Mouse (Mus musculus) forebrain, embryonic 11.5 days (tissue): ENCODE measurements at regions not wholly inside any gene's neighbourhood (a gene's known extent, or its start where the extent isn't known, plus 50 kb on each side); places are given as distances from the start of the nearest gene placed in this dataset.

Source experiments
- ATAC-seq: fragments of 200-750 bp; cut with Nextera tagmentation; replicated peaks from 2 replicates; pipeline ENCODE4 v1.8.0; 2017; ENCODE audit warnings: moderate TSS enrichment; ENCODE audit not compliant: low FRiP score
- DNase-seq: peaks from one replicate; pipeline ENCODE4 v3.0.0-alpha.2; 2017; ENCODE audit warnings: low spot score
- H3K27ac ChIP-seq: fragments of 300-500 bp; sonication (generic); 2 replicates; pipeline ENCODE4 v1.5.1; 2014; ENCODE audit warnings: low read depth, low read length
- H3K27me3 ChIP-seq: fragments of 300-500 bp; sonication (generic); 2 replicates; pipeline ENCODE4 v1.6.1; 2014; ENCODE audit warnings: mild to moderate bottlenecking, low read length, mixed read lengths; ENCODE audit not compliant: control insufficient read depth, insufficient read depth
- H3K36me3 ChIP-seq: fragments of 300-500 bp; sonication (generic); 2 replicates; pipeline ENCODE4 v1.6.1; 2014; ENCODE audit warnings: mild to moderate bottlenecking, low read length, moderate library complexity, mixed read lengths; ENCODE audit not compliant: control insufficient read depth, insufficient read depth
- H3K4me1 ChIP-seq: fragments of 300-500 bp; sonication (generic); replicated peaks from 2 replicates; pipeline ENCODE4 v1.6.1; 2014; ENCODE audit warnings: low read length, mixed read lengths; ENCODE audit not compliant: control insufficient read depth, insufficient read depth
- H3K4me2 ChIP-seq: fragments of 300-500 bp; sonication (generic); 2 replicates; pipeline ENCODE4 v1.6.1; 2014; ENCODE audit warnings: low read depth, mild to moderate bottlenecking, low read length, moderate library complexity, mixed read lengths; ENCODE audit not compliant: severe bottlenecking
- H3K4me3 ChIP-seq: fragments of 300-500 bp; sonication (generic); 2 replicates; pipeline ENCODE4 v1.5.1; 2014; ENCODE audit warnings: low read depth, low read length
- H3K9ac ChIP-seq: fragments of 300-500 bp; sonication (generic); 2 replicates; pipeline ENCODE4 v1.6.1; 2014; ENCODE audit warnings: low read length
- H3K9me3 ChIP-seq: fragments of 300-500 bp; sonication (generic); 2 replicates; pipeline ENCODE4 v1.6.1; 2016; ENCODE audit warnings: low read length, mixed read lengths; ENCODE audit not compliant: control insufficient read depth
- whole genome bisulfite sequencing: fragments of 180-500 bp; shearing (Covaris S2); extraction: QIAGEN DNeasy Blood & Tissue Kit; methylation state at CpG from one replicate; pipeline ENCODE4 v1.1.7; 2014; 5-methylcytosine and 5-hydroxymethylcytosine counted together

DNA sequence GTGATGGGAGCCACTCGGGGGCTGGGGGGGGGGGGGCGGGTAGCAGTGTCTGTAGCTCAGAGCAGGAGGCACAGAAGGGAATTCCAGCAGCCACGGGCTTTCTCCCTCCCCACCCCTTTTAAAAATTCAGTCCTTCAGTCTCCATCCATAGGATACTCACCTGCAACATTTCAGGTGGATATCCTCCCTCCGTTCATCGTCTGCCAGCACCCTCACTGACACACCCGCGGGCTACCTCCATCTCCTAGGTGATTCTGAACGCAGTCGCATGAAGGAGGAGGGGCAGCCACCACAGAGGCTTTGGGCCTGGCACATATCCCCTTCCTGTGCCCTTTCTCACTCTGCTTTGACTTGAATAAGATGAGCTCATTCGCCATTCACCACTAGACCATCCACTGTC is 79.4 kb upstream of the Tspan2 start:
- ATAC-seq (no peak), DNase-seq (no peak)
- H3K27ac ChIP-seq, result no peak overlapping the region
- no peak overlapping the region for H3K4me2 ChIP-seq
- H3K9me3 ChIP-seq, result no peaks in the 10 kb centered on the region
- H3K9ac ChIP-seq, result no peak overlapping the region
- H3K36me3 ChIP-seq, result no peaks in the 10 kb centered on the region
- no peak overlapping the region for H3K4me3 ChIP-seq
- H3K4me1 ChIP-seq, result no peaks in the 10 kb centered on the region
- H3K27me3 ChIP-seq, result no peaks in the 10 kb centered on the region
- WGBS, result 90% methylated on average over 9 of the region's 10 CpGs

DNA sequence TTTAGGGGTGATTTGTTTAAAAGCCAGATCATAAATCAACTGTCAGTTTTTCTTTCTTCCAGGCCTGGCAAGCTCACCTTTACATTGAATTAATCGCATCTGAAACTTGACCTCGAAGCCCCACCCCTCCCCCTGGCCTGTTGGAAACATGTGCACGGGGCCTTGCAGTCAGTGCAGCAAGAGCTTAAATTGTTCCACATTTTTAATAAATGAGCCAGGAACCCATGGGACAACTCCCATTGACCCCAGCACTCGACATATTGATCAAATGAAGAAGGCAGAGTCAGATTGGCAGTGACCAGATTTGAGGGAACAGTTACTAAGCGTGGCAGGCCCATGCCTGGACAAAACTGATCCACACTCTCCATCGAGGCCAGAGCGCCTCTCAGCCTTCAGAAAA is 77.2 kb upstream of the Tspan2 start:
- ATAC-seq (no peak), DNase-seq (no peak)
- Histone ChIP-seq H3K27me3 (no peaks in the 10 kb centered on the region), H3K4me1 (no peaks in the 10 kb centered on the region), H3K9me3 (no peaks in the 10 kb centered on the region), H3K27ac (no peak overlapping the region), H3K36me3 (no peaks in the 10 kb centered on the region), H3K4me2 (no peak overlapping the region), H3K9ac (no peak overlapping the region), H3K4me3 (no peak overlapping the region)
- WGBS, result 82% methylated on average over 7 of the region's 7 CpGs

DNA sequence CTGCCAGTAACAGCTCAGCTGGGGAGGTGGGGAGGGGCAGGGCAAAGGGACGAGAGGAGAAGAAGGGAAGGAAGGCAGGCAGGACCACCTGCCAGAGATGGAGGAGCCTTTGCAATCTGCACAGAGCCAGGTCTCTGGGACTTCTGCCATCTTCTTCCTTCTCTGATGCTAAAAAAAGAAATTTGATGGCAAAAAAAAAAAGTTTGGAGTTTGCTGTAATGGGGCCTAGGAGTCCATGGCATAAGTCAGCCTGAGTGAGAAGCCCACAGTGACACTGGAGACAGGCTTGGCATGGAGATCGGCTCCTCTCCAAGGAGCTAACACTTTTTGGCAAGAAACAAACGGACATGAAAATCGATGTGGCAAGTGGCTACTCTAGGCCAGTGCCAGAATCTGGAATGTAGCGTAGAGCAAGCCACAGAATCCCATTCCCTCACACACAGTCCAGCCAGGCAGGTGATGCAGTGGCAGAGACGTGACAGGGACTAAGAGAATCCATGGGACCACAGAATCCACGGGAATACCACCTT is 76.7 kb upstream of the Tspan2 start:
- ATAC-seq (no peak), DNase-seq (no peak)
- Histone ChIP-seq H3K4me1 (no peaks in the 10 kb centered on the region), H3K9me3 (no peaks in the 10 kb centered on the region), H3K36me3 (no peaks in the 10 kb centered on the region), H3K27me3 (no peaks in the 10 kb centered on the region), H3K27ac (no peak overlapping the region), H3K9ac (no peak overlapping the region), H3K4me2 (no peak overlapping the region), H3K4me3 (no peak overlapping the region)
- 90% methylated on average over 7 of the region's 7 CpGs for WGBS

DNA sequence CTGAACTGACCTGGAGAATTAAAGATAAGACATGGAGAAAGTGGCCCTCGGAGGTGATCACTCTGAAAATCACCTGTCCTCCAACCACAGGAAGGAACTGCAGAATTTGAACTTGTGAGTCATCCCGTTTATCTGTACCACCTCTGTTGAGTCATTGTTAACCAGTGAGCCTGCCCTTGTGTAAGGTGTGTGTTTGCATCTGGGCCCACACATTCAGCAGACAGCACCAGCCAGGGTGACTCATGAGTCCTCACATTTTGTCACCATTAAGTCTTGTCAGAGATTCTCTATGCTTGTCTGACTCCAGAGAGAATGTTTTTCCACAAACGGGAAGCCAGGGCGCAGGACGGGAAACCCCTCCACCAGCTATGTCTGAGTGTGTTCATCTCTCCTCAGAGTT is 75.0 kb upstream of the Tspan2 start:
- Histone ChIP-seq H3K27ac (no peak overlapping the region), H3K36me3 (no peaks in the 10 kb centered on the region), H3K4me3 (no peak overlapping the region), H3K4me2 (no peak overlapping the region), H3K9ac (no peak overlapping the region), H3K27me3 (no peaks in the 10 kb centered on the region), H3K9me3 (no peaks in the 10 kb centered on the region), H3K4me1 (no peaks in the 10 kb centered on the region)
- 95% methylated on average over 5 of the region's 5 CpGs for WGBS
- no peak for DNase-seq
- no peak for ATAC-seq

DNA sequence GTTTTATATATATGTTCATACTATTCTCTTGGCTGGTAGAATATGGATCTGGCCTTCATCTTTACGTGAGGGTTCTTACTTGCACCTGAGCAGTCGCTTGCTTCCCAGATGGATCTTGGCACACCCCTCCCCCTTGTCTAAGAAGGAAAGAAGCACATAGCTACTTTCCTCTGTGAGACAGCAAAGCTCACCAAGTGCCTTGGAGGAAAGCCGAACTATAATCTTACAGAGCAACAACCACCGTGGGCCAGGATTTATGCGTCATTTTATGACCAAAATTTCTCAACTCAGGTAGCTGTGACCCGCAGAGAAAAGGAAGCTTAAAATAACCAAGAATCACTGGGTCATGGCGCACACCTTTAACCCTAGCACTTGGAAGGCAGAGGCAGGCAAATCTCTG is 73.0 kb upstream of the Tspan2 start:
- Histone ChIP-seq H3K27me3 (no peaks in the 10 kb centered on the region), H3K27ac (no peak overlapping the region), H3K4me1 (no peaks in the 10 kb centered on the region), H3K36me3 (no peaks in the 10 kb centered on the region), H3K9ac (no peak overlapping the region), H3K9me3 (no peaks in the 10 kb centered on the region), H3K4me3 (no peak overlapping the region), H3K4me2 (no peak overlapping the region)
- no peak for DNase-seq
- no peak for ATAC-seq
- 95% methylated on average over 7 of the region's 7 CpGs for WGBS

DNA sequence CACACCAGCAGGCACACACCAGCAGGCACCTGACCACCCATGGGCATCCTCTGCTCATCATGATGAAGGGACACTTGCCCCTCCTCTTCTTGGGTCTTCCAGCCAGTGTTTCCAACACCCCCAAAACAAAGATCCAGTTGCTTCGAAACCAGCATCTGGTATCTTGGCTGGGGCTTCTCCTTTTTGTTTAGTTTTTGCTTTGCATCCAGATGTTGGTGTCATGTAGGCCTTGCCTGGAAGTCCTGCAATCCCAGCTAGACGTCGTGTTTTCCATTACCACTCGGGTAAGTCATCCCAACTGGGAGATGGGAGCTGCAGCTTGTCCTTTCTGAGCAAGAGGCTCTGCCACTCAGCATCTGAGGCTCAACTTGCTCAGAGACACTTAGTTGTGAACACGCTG is 70.6 kb upstream of the Tspan2 start:
- ATAC-seq, result no peak
- DNase-seq, result no peak
- H3K4me1 ChIP-seq, result no peaks in the 10 kb centered on the region
- no peak overlapping the region for H3K9ac ChIP-seq
- no peak overlapping the region for H3K4me3 ChIP-seq
- WGBS, result 83% methylated on average over 5 of the region's 5 CpGs
- no peak overlapping the region for H3K4me2 ChIP-seq
- no peaks in the 10 kb centered on the region for H3K27me3 ChIP-seq
- H3K27ac ChIP-seq, result no peak overlapping the region
- H3K9me3 ChIP-seq, result no peaks in the 10 kb centered on the region
- H3K36me3 ChIP-seq, result no peaks in the 10 kb centered on the region

DNA sequence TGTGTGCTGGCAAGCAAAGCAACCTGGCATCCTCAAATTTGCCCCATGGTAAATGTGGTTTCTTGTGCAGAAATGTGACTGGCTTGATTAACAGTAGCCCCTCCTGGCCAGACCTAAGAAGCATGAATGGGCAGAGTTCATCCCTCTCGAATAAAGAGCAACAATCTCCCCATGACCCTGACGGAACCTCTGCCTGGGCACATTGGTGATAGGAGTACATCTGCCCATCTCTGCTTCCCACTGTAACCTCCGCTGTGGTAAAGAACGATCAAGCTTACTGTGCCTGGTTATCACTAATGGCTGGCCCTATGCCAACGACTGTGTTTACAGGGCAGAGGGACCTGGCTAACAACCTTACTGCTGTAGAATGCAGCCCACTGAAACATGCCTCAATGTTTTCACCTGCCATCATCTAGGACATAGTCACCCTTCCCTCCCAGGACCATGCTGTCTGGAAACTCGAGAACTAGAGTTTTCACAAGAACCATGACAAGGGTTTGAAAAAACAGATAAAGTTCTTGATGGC is 69.6 kb upstream of the Tspan2 start:
- 86% methylated on average over 6 of the region's 6 CpGs for WGBS
- DNase-seq, result no peak
- no peak overlapping the region for H3K4me2 ChIP-seq

DNA sequence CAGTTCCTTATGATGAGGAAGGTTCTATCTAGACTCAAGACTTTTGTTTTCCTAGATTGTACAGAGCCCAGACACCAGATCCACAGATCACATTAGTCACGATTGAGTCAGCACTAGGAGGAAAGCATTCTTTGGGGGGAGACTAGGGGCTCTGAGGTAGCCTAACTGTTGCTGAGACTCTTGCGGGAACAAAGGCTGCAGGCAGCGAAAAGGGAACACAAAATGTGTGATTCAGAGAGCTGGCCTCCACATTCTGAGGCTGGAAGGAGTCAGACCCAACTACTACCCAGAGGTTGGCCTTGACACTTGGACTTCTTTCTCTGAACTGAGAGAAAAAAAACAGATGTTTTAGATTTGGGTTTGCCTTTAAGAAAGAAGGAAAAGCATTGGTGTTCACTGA is 66.5 kb upstream of the Tspan2 start:
- ATAC-seq (no peak), DNase-seq (no peak)
- H3K27ac ChIP-seq, result no peak overlapping the region
- H3K9me3 ChIP-seq, result no peaks in the 10 kb centered on the region
- 91% methylated on average over 3 of the region's 3 CpGs for WGBS
- H3K4me2 ChIP-seq, result no peak overlapping the region
- H3K4me1 ChIP-seq, result no peaks in the 10 kb centered on the region
- H3K27me3 ChIP-seq, result no peaks in the 10 kb centered on the region
- no peak overlapping the region for H3K9ac ChIP-seq
- H3K36me3 ChIP-seq, result no peaks in the 10 kb centered on the region
- H3K4me3 ChIP-seq, result no peak overlapping the region

More for the DNA sequence above, 69.6 kb upstream of the Tspan2 start:
- Histone ChIP-seq H3K9me3 (no peaks in the 10 kb centered on the region), H3K4me1 (no peaks in the 10 kb centered on the region), H3K27ac (no peak overlapping the region), H3K36me3 (no peaks in the 10 kb centered on the region), H3K27me3 (no peaks in the 10 kb centered on the region), H3K4me3 (no peak overlapping the region), H3K9ac (no peak overlapping the region)
- ATAC-seq, result no peak

DNA sequence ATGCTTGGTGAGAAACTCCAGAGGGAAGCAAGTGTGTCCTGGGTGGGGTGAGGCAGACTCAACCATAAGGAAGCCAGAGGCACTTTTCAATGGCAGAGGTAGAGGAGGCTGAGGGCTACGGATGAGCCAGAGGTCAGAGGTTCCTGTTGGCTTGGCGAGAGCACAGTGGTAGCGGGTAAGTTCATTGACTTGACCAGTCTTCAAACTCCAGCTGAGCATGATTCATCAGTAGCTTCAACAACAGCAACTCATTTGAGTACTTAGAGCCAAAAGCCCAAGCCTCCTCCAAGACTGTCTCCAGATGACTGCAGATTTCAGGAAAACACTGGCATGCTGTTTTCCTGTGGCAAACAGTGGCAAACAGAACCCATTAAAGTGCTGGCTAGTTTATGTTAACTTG is 65.8 kb upstream of the Tspan2 start:
- WGBS, result 96% methylated on average over 3 of the region's 3 CpGs
- H3K27me3 ChIP-seq, result no peaks in the 10 kb centered on the region
- H3K4me2 ChIP-seq, result no peak overlapping the region
- H3K9me3 ChIP-seq, result no peaks in the 10 kb centered on the region
- no peak for DNase-seq
- no peak overlapping the region for H3K27ac ChIP-seq
- no peak overlapping the region for H3K4me3 ChIP-seq
- H3K36me3 ChIP-seq, result no peaks in the 10 kb centered on the region
- no peaks in the 10 kb centered on the region; the same call in 1 of the 2 replicates for H3K4me1 ChIP-seq
- ATAC-seq, result no peak
- no peak overlapping the region for H3K9ac ChIP-seq
